Mouse (Mus musculus): ENCODE results near the gene Nprl2. TPM values are rescaled to one million over a fixed set of nuclear protein-coding genes. Genes with fewer than 3 reads are reported as not detected.

Nprl2 gene
- 87.7 and 93.2 TPM in 2 replicates for polyA plus RNA-seq (2012; rRNA removed)

GRCm38 (mm10) chr9:107541474-107542351, at the start of gene Nprl2, which contains the start of gene Cyb561d2:
Gene Nprl2 (plus strand): TSS chr9:107542226.
Gene Cyb561d2 (minus strand): TSS chr9:107542193.

GRCm38 (mm10) chr9:107533791-107534407, 8.1 kb upstream of the Nprl2 start, which contains the start of gene Tmem115:
Gene Tmem115 (plus strand): TSS chr9:107533945.

GRCm38 (mm10) chr9:107547026-107547425, 5.0 kb downstream of the Nprl2 start, which contains the start of gene Zmynd10:
Gene Zmynd10 (plus strand): TSS chr9:107547298.

GRCm38 (mm10) chr9:107551117-107551889, 9.3 kb downstream of the Nprl2 start, which contains the start of gene Rassf1:
Gene Rassf1 (plus strand): TSS chr9:107551555.

GRCm38 (mm10) chr9:107563029-107563581, 21.1 kb downstream of the Nprl2 start, which contains the start of gene Tusc2:
Gene Tusc2 (plus strand): TSS chr9:107563255.

GRCm38 (mm10) chr9:107567702-107568319, 25.8 kb downstream of the Nprl2 start, which contains the start of gene Hyal2:
Gene Hyal2 (plus strand): TSS chr9:107567945.

GRCm38 (mm10) chr9:107576357-107577107, 34.5 kb downstream of the Nprl2 start, which contains the start of gene Hyal1:
Gene Hyal1 (plus strand): TSS chr9:107576927.

GRCm38 (mm10) chr9:107578587-107578986, 36.6 kb downstream of the Nprl2 start, which contains the start of gene Naa80:
Gene Naa80 (plus strand): TSS chr9:107578887.

GRCm38 (mm10) chr9:107580501-107581317, 38.7 kb downstream of the Nprl2 start, which contains the start of gene Hyal3:
Gene Hyal3 (plus strand): TSS chr9:107580818.

GRCm38 (mm10) chr9:107586974-107587832, 45.2 kb downstream of the Nprl2 start, which contains the start of gene Ifrd2:
Gene Ifrd2 (plus strand): TSS chr9:107587642.

Other genes starting within 250 kb of the Nprl2 start
- 8.6 and 9.7 TPM in 2 replicates for gene Cish, start 246.2 kb upstream of the Nprl2 start, polyA plus RNA-seq (2012; rRNA removed)
- gene Hemk1, start 203.9 kb upstream of the Nprl2 start, polyA plus RNA-seq (2012; rRNA removed), result 26.8 and 30.0 TPM in 2 replicates
- 7.0 and 8.1 TPM in 2 replicates for gene 6430571L13Rik, start 201.6 kb upstream of the Nprl2 start, polyA plus RNA-seq (2012; rRNA removed)
- gene Cacna2d2, start 142.6 kb upstream of the Nprl2 start, polyA plus RNA-seq (2012; rRNA removed), result 82.7 and 88.5 TPM in 2 replicates
- 33.6 and 34.5 TPM in 2 replicates for gene Tmem115, start 8.3 kb upstream of the Nprl2 start, polyA plus RNA-seq (2012; rRNA removed)
- gene Cyb561d2, start within 50 bp of the Nprl2 start, polyA plus RNA-seq (2012; rRNA removed), result 47.5 and 52.4 TPM in 2 replicates
- 8.9 and 9.6 TPM in 2 replicates for gene Zmynd10, start 5.1 kb downstream of the Nprl2 start, polyA plus RNA-seq (2012; rRNA removed)
- 35.2 and 38.7 TPM in 2 replicates for gene Rassf1, start 9.3 kb downstream of the Nprl2 start, polyA plus RNA-seq (2012; rRNA removed)
- 96.7 and 108 TPM in 2 replicates for gene Tusc2, start 21.0 kb downstream of the Nprl2 start, polyA plus RNA-seq (2012; rRNA removed)
- 29.8 and 30.5 TPM in 2 replicates for gene Hyal2, start 25.7 kb downstream of the Nprl2 start, polyA plus RNA-seq (2012; rRNA removed)
- 2.5 and 2.8 TPM in 2 replicates for gene Hyal1, start 34.7 kb downstream of the Nprl2 start, polyA plus RNA-seq (2012; rRNA removed)
- 16.6 and 19.8 TPM in 2 replicates for gene Naa80, start 36.7 kb downstream of the Nprl2 start, polyA plus RNA-seq (2012; rRNA removed)
- 1.2 and 1.5 TPM in 2 replicates for gene Hyal3, start 38.6 kb downstream of the Nprl2 start, polyA plus RNA-seq (2012; rRNA removed)
- 20.6 and 24.7 TPM in 2 replicates for gene Ifrd2, start 45.4 kb downstream of the Nprl2 start, polyA plus RNA-seq (2012; rRNA removed)
- gene Sema3b, start 67.0 kb downstream of the Nprl2 start, polyA plus RNA-seq (2012; rRNA removed), result 5.4 and 7.5 TPM in 2 replicates
- gene Gnai2, start 93.1 kb downstream of the Nprl2 start, polyA plus RNA-seq (2012; rRNA removed), result 382 and 399 TPM in 2 replicates
- gene Slc38a3, start 127.3 kb downstream of the Nprl2 start, polyA plus RNA-seq (2012; rRNA removed), result 87.6 and 91.9 TPM in 2 replicates
- gene Gnat1, start 137.5 kb downstream of the Nprl2 start, polyA plus RNA-seq (2012; rRNA removed), result 0.39 and 0.48 TPM in 2 replicates
- gene Sema3f, start 168.2 kb downstream of the Nprl2 start, polyA plus RNA-seq (2012; rRNA removed), result 109 and 131 TPM in 2 replicates
- 193 and 212 TPM in 2 replicates for gene Rbm5, start 228.8 kb downstream of the Nprl2 start, polyA plus RNA-seq (2012; rRNA removed)